Mouse (Mus musculus): ENCODE results near the gene Dhcr7. TPM values are rescaled to one million over a fixed set of nuclear protein-coding genes. Genes with fewer than 3 reads are reported as not detected.

The Dhcr7 gene
- total RNA-seq, 1 experiment from 2014 or later: 10.1 TPM

Other genes with a start within 250 kb of the Dhcr7 start
- gene Cars, start 223.1 kb upstream of the Dhcr7 start, total RNA-seq (2017): 63.9 and 78.8 TPM in 2 replicates
- gene Tnfrsf26, start 194.4 kb upstream of the Dhcr7 start, total RNA-seq (2017): 19.0 and 20.9 TPM in 2 replicates
- gene Tnfrsf22, start 173.5 kb upstream of the Dhcr7 start, total RNA-seq (2017): 2.1 TPM in 2 replicates
- gene Tnfrsf23, start 137.3 kb upstream of the Dhcr7 start, total RNA-seq (2017): 8.6 and 10.1 TPM in 2 replicates
- 27.0 and 36.1 TPM in 2 replicates for gene Osbpl5, start 66.2 kb upstream of the Dhcr7 start, total RNA-seq (2017)
- gene Mrgprg, start 56.2 kb upstream of the Dhcr7 start, total RNA-seq (2017): not detected in 2 replicates
- 2.7 and 3.8 TPM in 2 replicates for gene Mrgpre, start 38.6 kb upstream of the Dhcr7 start, total RNA-seq (2017)
- gene Nadsyn1, start 296 bp upstream of the Dhcr7 start, total RNA-seq (2017): 14.5 and 21.8 TPM in 2 replicates
- not detected in 2 replicates for gene Gm498, start 43.7 kb downstream of the Dhcr7 start, total RNA-seq (2017)
- not detected in 2 replicates for gene Shank2, start 178.8 kb downstream of the Dhcr7 start, total RNA-seq (2017)

Data from neutrophil, adult 5-6 weeks (primary cell).